Mouse (Mus musculus) erythroid progenitor cell, adult 5-6 weeks (primary cell): Measurements from ENCODE around the gene Itln1. TPM values are rescaled to one million over a fixed set of nuclear protein-coding genes. Genes with fewer than 3 reads are reported as not detected.

ENCODE experiments used
- ATAC-seq: replicated peaks from 2 replicates; pipeline ENCODE4 v1.8.0; 2016; ENCODE audit warnings: moderate number of reproducible peaks, mild to moderate bottlenecking, moderate TSS enrichment, inconsistent platforms; ENCODE audit not compliant: poor library complexity, low FRiP score, severe bottlenecking
- total RNA-seq, 2 experiments: library from RNA; stranded (forward) in 1 of 2; stranded (reverse) in 1 of 2; fragments of 150-400 nt in 1 of 2; fragments of 186-747, 209-891 nt in 1 of 2; gene quantifications; 2 replicates each; pipeline versions ENCODE4 v1.2.3 to v1.2.4; 2015 to 2017; ENCODE audit warnings: low replicate concordance in 2 of 2

Gene Itln1
- total RNA-seq, 2 experiments from 2014 or later: not detected

- ATAC-seq: no peak
These were observed 64.2 kb downstream of the Itln1 start for GRCm38 (mm10) chr1:171470896-171471295.

DNA sequence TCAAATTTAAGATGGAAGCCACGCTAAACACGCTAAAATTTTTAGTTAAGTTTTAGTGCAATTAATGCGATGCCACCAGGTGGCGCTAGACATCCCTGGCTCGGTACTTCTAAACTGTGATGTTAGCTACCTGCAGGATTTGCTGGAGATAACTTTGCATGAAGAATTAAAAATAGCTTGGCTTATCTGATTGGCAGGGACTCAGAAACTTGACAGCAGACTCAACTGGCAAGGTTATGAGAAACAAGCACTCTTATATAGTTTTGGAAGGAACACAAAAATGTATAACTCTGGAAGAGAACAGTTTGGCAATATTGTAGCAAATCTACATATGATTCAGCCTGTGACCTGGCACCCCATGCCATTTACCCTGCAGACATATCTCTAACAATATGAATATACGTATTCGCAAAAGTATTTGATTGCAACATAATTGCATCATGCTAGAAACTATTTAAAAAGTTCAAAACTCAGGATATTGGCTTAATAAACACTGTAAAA is 64.7 kb downstream of the Itln1 start:
- no peak for ATAC-seq

GRCm38 (mm10) chr1:171469678-171470077 is 65.4 kb downstream of the Itln1 start:
- no peak for ATAC-seq

Other genes starting within 250 kb of the Itln1 start
- 39.0 and 64.9 TPM in 2 replicates for gene Usp21, start 247.3 kb downstream of the Itln1 start, total RNA-seq (2015; ENCODE audit: low replicate concordance)
- gene Usp21, start 247.3 kb downstream of the Itln1 start, total RNA-seq (2017; ENCODE audit: low replicate concordance): 18.5 and 33.2 TPM in 2 replicates
- 26.8 and 39.3 TPM in 2 replicates for gene Ufc1, start 240.3 kb downstream of the Itln1 start, total RNA-seq (2015; ENCODE audit: low replicate concordance)
- gene Ufc1, start 240.3 kb downstream of the Itln1 start, total RNA-seq (2017; ENCODE audit: low replicate concordance): 1.7 and 14.2 TPM in 2 replicates
- gene Dedd, start 206.1 kb downstream of the Itln1 start, total RNA-seq (2015; ENCODE audit: low replicate concordance): 13.4 and 28.8 TPM in 2 replicates
- 3.3 and 6.5 TPM in 2 replicates for gene Dedd, start 206.1 kb downstream of the Itln1 start, total RNA-seq (2017; ENCODE audit: low replicate concordance)
- gene Nit1, start 189.6 kb downstream of the Itln1 start, total RNA-seq (2015; ENCODE audit: low replicate concordance): 6.7 and 10.8 TPM in 2 replicates
- gene Nit1, start 189.6 kb downstream of the Itln1 start, total RNA-seq (2017; ENCODE audit: low replicate concordance): 11.6 and 24.5 TPM in 2 replicates
- gene Pfdn2, start 189.6 kb downstream of the Itln1 start, total RNA-seq (2015; ENCODE audit: low replicate concordance): 10.1 and 22.0 TPM in 2 replicates
- 9.0 and 10.1 TPM in 2 replicates for gene Pfdn2, start 189.6 kb downstream of the Itln1 start, total RNA-seq (2017; ENCODE audit: low replicate concordance)
- gene Klhdc9, start 174.5 kb downstream of the Itln1 start, total RNA-seq (2015; ENCODE audit: low replicate concordance): not detected in 2 replicates
- 3.3 TPM in 1 of 2 replicates, not detected in the other for gene Klhdc9, start 174.5 kb downstream of the Itln1 start, total RNA-seq (2017; ENCODE audit: low replicate concordance)
- gene Nectin4, start 165.2 kb downstream of the Itln1 start, total RNA-seq (2015; ENCODE audit: low replicate concordance): not detected in 2 replicates
- gene Nectin4, start 165.2 kb downstream of the Itln1 start, total RNA-seq (2017; ENCODE audit: low replicate concordance): 0.51 and 0.53 TPM in 2 replicates
- 11.7 and 15.9 TPM in 2 replicates for gene Arhgap30, start 146.3 kb downstream of the Itln1 start, total RNA-seq (2015; ENCODE audit: low replicate concordance)
- 16.7 and 22.9 TPM in 2 replicates for gene Arhgap30, start 146.3 kb downstream of the Itln1 start, total RNA-seq (2017; ENCODE audit: low replicate concordance)
- 1.7 and 4.3 TPM in 2 replicates for gene Usf1, start 124.0 kb downstream of the Itln1 start, total RNA-seq (2015; ENCODE audit: low replicate concordance)
- gene Usf1, start 124.0 kb downstream of the Itln1 start, total RNA-seq (2017; ENCODE audit: low replicate concordance): 5.0 and 9.1 TPM in 2 replicates
- gene Tstd1, start 116.4 kb downstream of the Itln1 start, total RNA-seq (2015; ENCODE audit: low replicate concordance): not detected in 2 replicates
- gene Tstd1, start 116.4 kb downstream of the Itln1 start, total RNA-seq (2017; ENCODE audit: low replicate concordance): 0.90 TPM in 1 of 2 replicates, not detected in the other
- gene F11r, start 97.8 kb downstream of the Itln1 start, total RNA-seq (2015; ENCODE audit: low replicate concordance): not detected in 2 replicates
- gene F11r, start 97.8 kb downstream of the Itln1 start, total RNA-seq (2017; ENCODE audit: low replicate concordance): not detected in 2 replicates
- gene Alyref2, start 31.8 kb downstream of the Itln1 start, total RNA-seq (2015; ENCODE audit: low replicate concordance): not detected in 2 replicates
- 5.5 TPM in 1 of 2 replicates, not detected in the other for gene Alyref2, start 31.8 kb downstream of the Itln1 start, total RNA-seq (2017; ENCODE audit: low replicate concordance)
- gene Cd244a, start 23.9 kb upstream of the Itln1 start, total RNA-seq (2015; ENCODE audit: low replicate concordance): 1.8 and 4.6 TPM in 2 replicates
- 2.2 TPM in 1 of 2 replicates, not detected in the other for gene Cd244a, start 23.9 kb upstream of the Itln1 start, total RNA-seq (2017; ENCODE audit: low replicate concordance)
- 9.2 and 14.4 TPM in 2 replicates for gene Ly9, start 72.1 kb upstream of the Itln1 start, total RNA-seq (2015; ENCODE audit: low replicate concordance)
- 6.7 and 15.0 TPM in 2 replicates for gene Ly9, start 72.1 kb upstream of the Itln1 start, total RNA-seq (2017; ENCODE audit: low replicate concordance)
- gene Slamf7, start 117.7 kb upstream of the Itln1 start, total RNA-seq (2015; ENCODE audit: low replicate concordance): 6.8 and 7.5 TPM in 2 replicates
- 4.7 and 16.6 TPM in 2 replicates for gene Slamf7, start 117.7 kb upstream of the Itln1 start, total RNA-seq (2017; ENCODE audit: low replicate concordance)
- gene Cd48, start 146.7 kb upstream of the Itln1 start, total RNA-seq (2015; ENCODE audit: low replicate concordance): 36.5 and 53.0 TPM in 2 replicates
- 15.0 and 22.4 TPM in 2 replicates for gene Cd48, start 146.7 kb upstream of the Itln1 start, total RNA-seq (2017; ENCODE audit: low replicate concordance)
- gene Slamf1, start 231.8 kb upstream of the Itln1 start, total RNA-seq (2015; ENCODE audit: low replicate concordance): 0.36 TPM in 1 of 2 replicates, not detected in the other
- gene Slamf1, start 231.8 kb upstream of the Itln1 start, total RNA-seq (2017; ENCODE audit: low replicate concordance): 0.39 and 3.6 TPM in 2 replicates